Mouse (Mus musculus) liver, embryonic 13.5 days (tissue): Measurements from ENCODE around the gene Slc25a22. TPM values are rescaled to one million over a fixed set of nuclear protein-coding genes. Genes with fewer than 3 reads are reported as not detected.

Experiments used
- ATAC-seq: fragments of 200-750 bp; cut with Nextera tagmentation; 2 replicates; pipeline ENCODE4 v1.8.0; 2017; ENCODE audit warnings: low read depth, mild to moderate bottlenecking, moderate number of reproducible peaks, moderate library complexity
- DNase-seq: peaks from one replicate; pipeline ENCODE4 v3.0.0; 2022
- H3K27ac ChIP-seq: fragments of 300-500 bp; sonication (generic); 2 replicates; pipeline ENCODE4 v1.5.1; 2015; ENCODE audit warnings: moderate library complexity, mild to moderate bottlenecking, inconsistent platforms
- H3K27me3 ChIP-seq: fragments of 300-500 bp; sonication (generic); 2 replicates; pipeline ENCODE4 v1.6.1; 2015; ENCODE audit warnings: mild to moderate bottlenecking, inconsistent platforms
- H3K36me3 ChIP-seq: fragments of 300-500 bp; sonication (generic); 2 replicates; pipeline ENCODE4 v1.6.1; 2015; ENCODE audit warnings: mild to moderate bottlenecking, inconsistent platforms
- H3K4me1 ChIP-seq: fragments of 300-500 bp; sonication (generic); replicated peaks from 2 replicates; pipeline ENCODE4 v1.6.1; 2015; ENCODE audit warnings: inconsistent platforms
- H3K4me2 ChIP-seq: fragments of 300-500 bp; sonication (generic); 2 replicates; pipeline ENCODE4 v1.6.1; 2015; ENCODE audit warnings: inconsistent platforms, mild to moderate bottlenecking, moderate library complexity
- H3K4me3 ChIP-seq: fragments of 300-500 bp; sonication (generic); replicated peaks from 2 replicates; pipeline ENCODE4 v1.5.1; 2015; ENCODE audit warnings: mild to moderate bottlenecking, inconsistent platforms
- H3K9ac ChIP-seq: fragments of 300-500 bp; sonication (generic); 2 replicates; pipeline ENCODE4 v1.6.1; 2015; ENCODE audit warnings: mild to moderate bottlenecking, inconsistent platforms
- H3K9me3 ChIP-seq: fragments of 300-500 bp; sonication (generic); replicated peaks from 2 replicates; pipeline ENCODE4 v1.6.1; 2016; ENCODE audit warnings: inconsistent platforms
- WGBS: fragments of 180-500 bp; shearing (Covaris S2); methylation state at CpG from one replicate; pipeline ENCODE4 v1.1.7; 2015; ENCODE audit not compliant: insufficient replicate concordance; 5-methylcytosine and 5-hydroxymethylcytosine counted together
- polyA plus RNA-seq: library from polyadenylated mRNA; unstranded; fragments of >200 nt; fragmentation: Nextera tagmentation; extraction: Ambion mirVana; gene quantifications from 2 replicates; pipeline ENCODE4 v1.2.1, GENCODE M21; 2015

Slc25a22 gene
- polyA plus RNA-seq, 1 experiment from 2014 or later = 16.6 TPM

GRCm38 (mm10) chr7:141464603-141465201 is 27.0 kb upstream of the Slc25a22 start:
- H3K4me3 ChIP-seq = peak overlapping the region; percentile 14
- ATAC-seq = no peak
- peaks cover 72% of the 10 kb centered on the region for H3K27me3 ChIP-seq
- H3K36me3 ChIP-seq = peaks cover 6% of the 10 kb centered on the region
- DNase-seq = no peak
- H3K9ac ChIP-seq = peak overlapping the region; percentile 26; the same call in 1 of the 2 replicates
- no peaks in the 10 kb centered on the region for H3K9me3 ChIP-seq
- no peak overlapping the region for H3K27ac ChIP-seq
- 13% methylated on average over 38 of the region's 38 CpGs for WGBS
- peak overlapping the region; percentile 46 for H3K4me2 ChIP-seq
- H3K4me1 ChIP-seq = peaks cover 69% of the 10 kb centered on the region

DNA sequence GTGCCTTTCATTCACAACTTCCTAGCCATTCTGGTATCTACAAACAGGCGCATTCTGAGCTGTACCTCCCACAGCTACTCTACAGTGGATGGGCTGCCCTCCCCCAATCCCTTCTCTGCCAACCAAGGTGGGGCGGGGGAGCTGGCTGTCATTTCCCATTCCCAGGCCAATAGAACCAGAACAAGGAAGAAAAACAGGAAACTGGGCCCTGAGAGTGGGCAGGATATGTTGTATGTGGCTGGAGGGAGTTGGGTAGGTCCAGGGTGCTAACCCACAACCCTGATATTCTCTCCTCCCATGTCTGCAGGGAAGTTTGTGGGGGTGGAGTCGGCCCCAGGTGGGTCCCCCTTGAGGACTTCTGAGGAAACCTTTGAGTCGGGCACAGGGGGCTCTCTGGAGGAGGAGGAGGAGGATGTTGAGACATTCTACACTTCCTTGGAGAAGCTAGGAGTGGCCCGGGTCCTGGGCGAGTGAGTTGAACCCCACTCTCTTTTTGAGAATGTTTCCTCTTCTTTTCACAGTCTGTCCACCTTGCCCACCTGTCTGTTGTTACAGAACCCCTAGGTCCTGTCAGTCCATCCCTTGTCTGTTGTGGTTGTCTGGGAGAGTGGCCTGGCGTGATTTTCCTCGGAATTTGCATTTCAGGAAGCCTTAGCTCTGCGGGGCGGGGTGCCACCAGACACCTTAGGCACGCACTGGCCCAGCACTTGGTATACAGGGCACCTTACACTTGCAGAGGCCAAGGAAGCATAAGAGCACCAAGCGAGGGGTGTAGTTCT is 26.3 kb upstream of the Slc25a22 start:
- WGBS = 24% methylated on average over 12 of the region's 12 CpGs
- Histone ChIP-seq H3K27me3 (peaks cover 78% of the 10 kb centered on the region), H3K27ac (no peak overlapping the region), H3K4me2 (peak overlapping the region; percentile 46; the same call in 1 of the 2 replicates), H3K9ac (no peak overlapping the region), H3K4me1 (peaks cover 62% of the 10 kb centered on the region), H3K36me3 (no peaks in the 10 kb centered on the region), H3K4me3 (peak overlapping the region; percentile 14; the same call in 1 of the 2 replicates), H3K9me3 (no peaks in the 10 kb centered on the region)
- ATAC-seq (no peak), DNase-seq (no peak)

DNA sequence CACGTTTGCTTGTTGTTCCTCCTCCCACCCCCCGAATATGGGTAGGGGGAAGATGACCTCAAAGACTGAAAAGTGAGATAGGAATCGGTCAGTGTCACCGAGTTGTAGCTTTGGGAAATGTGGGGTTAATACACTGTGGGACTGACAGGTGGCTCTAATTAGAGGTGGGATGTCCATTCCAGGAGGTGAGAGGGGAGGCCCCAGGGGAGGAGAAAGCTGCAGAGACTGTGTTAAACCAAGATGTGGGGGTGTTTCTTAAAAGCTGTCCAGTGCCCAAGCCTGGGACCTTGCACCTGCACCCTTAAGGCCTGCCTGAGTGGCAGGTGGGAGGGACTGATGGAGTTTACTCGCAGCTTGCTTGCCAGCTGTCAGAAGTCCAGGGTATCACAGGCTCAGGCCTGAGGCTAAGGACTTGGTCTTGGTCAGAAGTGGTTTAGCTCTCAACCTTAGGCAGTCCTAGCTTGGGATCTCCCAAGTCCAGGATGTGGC is 24.7 kb upstream of the Slc25a22 start:
- ATAC-seq (no peak), DNase-seq (no peak)
- H3K36me3 ChIP-seq = no peaks in the 10 kb centered on the region
- peak overlapping the region; percentile 54 for H3K4me3 ChIP-seq
- H3K4me2 ChIP-seq = peak overlapping the region; percentile 71; the same call in 1 of the 2 replicates
- H3K9me3 ChIP-seq = no peaks in the 10 kb centered on the region
- WGBS = 17% methylated on average over 5 of the region's 5 CpGs
- H3K27me3 ChIP-seq = peaks cover 83% of the 10 kb centered on the region
- peaks cover 55% of the 10 kb centered on the region for H3K4me1 ChIP-seq
- H3K9ac ChIP-seq = peak overlapping the region; percentile 64
- H3K27ac ChIP-seq = no peak overlapping the region

DNA sequence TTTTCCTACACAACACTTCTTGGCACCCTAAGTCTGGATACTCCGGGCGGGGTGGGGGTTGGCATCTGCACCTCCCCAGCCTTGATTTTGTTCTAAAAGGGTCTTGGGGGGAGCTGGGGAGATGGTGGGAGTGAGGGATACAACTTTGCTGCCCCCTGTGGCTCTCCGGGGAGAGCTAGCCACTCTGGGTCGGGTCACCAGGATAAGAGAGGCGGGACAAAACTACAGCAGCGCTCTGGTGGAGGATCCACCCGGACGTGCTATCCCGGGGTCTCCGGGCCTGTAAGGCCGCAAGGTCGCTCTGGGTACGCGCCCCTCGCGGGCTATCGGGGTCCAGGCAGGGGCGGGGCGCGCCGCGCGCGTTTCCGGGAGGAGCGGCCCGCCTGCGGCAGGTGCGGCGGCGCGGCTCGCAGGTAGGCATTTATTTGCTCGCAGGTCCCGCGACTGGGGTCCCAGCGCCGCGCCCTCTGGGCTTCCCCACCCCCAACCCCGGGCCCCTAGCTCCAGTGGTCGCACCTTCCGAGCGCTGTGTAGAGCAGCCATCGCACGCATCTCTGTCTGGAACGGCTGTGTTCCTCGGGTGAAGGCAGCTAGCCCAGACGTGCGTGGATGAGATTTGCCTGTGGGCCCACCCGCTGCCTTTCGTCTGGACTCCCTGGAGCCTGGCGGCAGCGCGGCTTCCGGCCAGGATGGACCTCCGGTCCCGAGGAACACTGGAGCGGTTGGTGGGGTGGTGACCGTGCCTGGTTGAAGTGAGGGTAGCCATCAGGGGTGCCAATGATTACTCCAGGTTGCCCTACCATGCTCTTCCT is 24.0 kb upstream of the Slc25a22 start:
- 2% methylated on average over 59 of the region's 59 CpGs for WGBS
- Histone ChIP-seq H3K9me3 (no peaks in the 10 kb centered on the region), H3K4me1 (peaks cover 50% of the 10 kb centered on the region), H3K36me3 (no peaks in the 10 kb centered on the region), H3K9ac (peak overlapping the region; percentile 64), H3K27ac (no peak overlapping the region), H3K4me2 (peak overlapping the region; percentile 71), H3K4me3 (peak overlapping the region; percentile 54), H3K27me3 (peaks cover 82% of the 10 kb centered on the region)
- DNase-seq (no peak), ATAC-seq (no peak)

GRCm38 (mm10) chr7:141460391-141461113 is 22.9 kb upstream of the Slc25a22 start, which contains the start of gene Cracr2b:
Gene Cracr2b, plus strand, starts transcription at chr7:141461094.
- peak within 1 kb of the TSS; percentile 54 for H3K4me3 ChIP-seq
- ATAC-seq (no peak), DNase-seq (no peak)
- 55% methylated on average over 15 of the region's 15 CpGs for WGBS
- no peaks in the 10 kb centered on the region for H3K9me3 ChIP-seq
- H3K36me3 ChIP-seq = no peaks in the 10 kb centered on the region
- peak within 1 kb of the TSS; percentile 71 for H3K4me2 ChIP-seq
- peaks cover 70% of the 10 kb centered on the region for H3K27me3 ChIP-seq
- peak within 1 kb of the TSS; percentile 64 for H3K9ac ChIP-seq
- H3K27ac ChIP-seq = no peak within 1 kb of the TSS
- H3K4me1 ChIP-seq = peaks cover 52% of the 10 kb centered on the region

- 60% methylated on average over 5 of the region's 5 CpGs for WGBS
Measured at GRCm38 (mm10) chr7:141460001-141460390, 22.3 kb upstream of the Slc25a22 start.

DNA sequence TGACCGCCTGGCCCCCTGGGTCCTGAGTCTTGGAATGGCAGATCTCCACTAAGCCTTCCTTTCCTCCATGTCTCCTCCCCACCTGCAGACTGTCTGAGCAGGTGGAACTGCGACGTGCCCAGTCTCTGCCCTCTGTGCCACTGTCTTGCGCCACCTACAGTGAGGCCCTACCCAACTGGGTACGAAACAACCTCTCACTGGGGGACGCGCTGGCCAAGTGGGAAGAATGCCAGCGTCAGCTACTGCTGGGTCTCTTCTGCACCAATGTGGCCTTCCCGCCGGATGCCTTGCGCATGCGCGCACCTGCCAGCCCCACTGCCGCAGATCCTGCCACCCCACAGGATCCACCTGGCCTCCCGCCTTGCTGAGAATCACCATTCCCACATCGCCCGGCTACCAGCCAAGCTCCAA is 21.6 kb upstream of the Slc25a22 start:
- Histone ChIP-seq H3K9me3 (no peaks in the 10 kb centered on the region), H3K4me1 (peaks cover 45% of the 10 kb centered on the region), H3K4me2 (no peak overlapping the region), H3K27me3 (peaks cover 58% of the 10 kb centered on the region), H3K36me3 (no peaks in the 10 kb centered on the region), H3K4me3 (no peak overlapping the region), H3K9ac (no peak overlapping the region), H3K27ac (no peak overlapping the region)
- DNase-seq (no peak), ATAC-seq (no peak)
- WGBS = 86% methylated on average over 17 of the region's 17 CpGs

More at GRCm38 (mm10) chr7:141460001-141460390, 22.3 kb upstream of the Slc25a22 start:
- no peak overlapping the region for H3K4me3 ChIP-seq
- no peak overlapping the region for H3K9ac ChIP-seq
- no peaks in the 10 kb centered on the region for H3K36me3 ChIP-seq
- H3K27me3 ChIP-seq = peaks cover 65% of the 10 kb centered on the region
- H3K4me2 ChIP-seq = no peak overlapping the region
- ATAC-seq (no peak), DNase-seq (no peak)
- no peaks in the 10 kb centered on the region for H3K9me3 ChIP-seq
- peaks cover 47% of the 10 kb centered on the region for H3K4me1 ChIP-seq
- H3K27ac ChIP-seq = no peak overlapping the region

DNA sequence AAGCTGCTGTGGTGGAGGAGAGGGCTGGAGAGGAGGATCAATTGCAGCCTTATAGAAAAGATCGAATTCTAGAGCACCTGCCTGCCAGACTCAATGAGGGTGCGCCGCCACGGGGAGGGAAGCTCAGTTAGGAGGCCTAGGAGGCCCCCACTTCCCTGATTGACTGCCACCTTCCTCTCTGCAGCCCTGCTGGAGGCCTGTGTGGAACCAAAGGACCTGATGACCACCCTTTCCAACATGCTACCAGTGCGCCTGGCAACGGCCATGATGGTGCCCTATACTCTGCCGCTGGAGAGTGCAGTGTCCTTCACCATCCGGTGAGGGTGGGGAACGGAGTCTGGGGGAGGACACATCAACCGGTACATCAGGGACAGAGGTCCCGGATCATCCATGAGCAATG is 21.0 kb upstream of the Slc25a22 start:
- no peaks in the 10 kb centered on the region for H3K9me3 ChIP-seq
- DNase-seq = no peak
- 85% methylated on average over 11 of the region's 11 CpGs for WGBS
- peaks cover 47% of the 10 kb centered on the region for H3K4me1 ChIP-seq
- H3K36me3 ChIP-seq = no peaks in the 10 kb centered on the region
- no peak overlapping the region for H3K4me2 ChIP-seq
- no peak overlapping the region for H3K4me3 ChIP-seq
- H3K9ac ChIP-seq = no peak overlapping the region
- H3K27ac ChIP-seq = no peak overlapping the region
- ATAC-seq = no peak
- H3K27me3 ChIP-seq = peaks cover 51% of the 10 kb centered on the region

GRCm38 (mm10) chr7:141457986-141458660 is 20.4 kb upstream of the Slc25a22 start:
- Histone ChIP-seq H3K27ac (no peak overlapping the region), H3K9me3 (no peaks in the 10 kb centered on the region), H3K9ac (no peak overlapping the region), H3K4me1 (peaks cover 47% of the 10 kb centered on the region), H3K4me2 (no peak overlapping the region), H3K36me3 (no peaks in the 10 kb centered on the region), H3K4me3 (no peak overlapping the region), H3K27me3 (peaks cover 46% of the 10 kb centered on the region)
- ATAC-seq (no peak), DNase-seq (no peak)
- 70% methylated on average over 15 of the region's 15 CpGs for WGBS

DNA sequence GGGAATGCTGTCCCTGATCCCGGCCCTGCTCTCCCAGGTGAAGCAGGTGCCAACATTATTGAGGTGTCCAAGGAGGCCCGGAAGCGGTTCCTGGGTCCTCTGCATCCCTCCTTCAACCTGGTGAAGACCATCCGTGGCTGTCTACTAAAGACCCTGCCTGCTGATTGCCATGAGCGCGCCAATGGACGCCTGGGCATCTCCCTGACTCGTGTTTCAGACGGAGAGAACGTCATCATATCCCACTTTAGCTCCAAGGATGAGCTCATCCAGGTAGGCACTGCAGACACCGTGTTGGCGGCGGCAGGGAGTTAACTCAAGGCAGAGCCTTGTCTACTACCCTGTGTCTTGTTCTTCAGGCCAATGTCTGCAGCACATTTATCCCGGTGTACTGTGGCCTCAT is 19.5 kb upstream of the Slc25a22 start:
- Histone ChIP-seq H3K9ac (no peak overlapping the region), H3K36me3 (peaks cover 1% of the 10 kb centered on the region), H3K4me1 (peaks cover 47% of the 10 kb centered on the region), H3K9me3 (no peaks in the 10 kb centered on the region), H3K4me3 (no peak overlapping the region), H3K27ac (no peak overlapping the region), H3K4me2 (no peak overlapping the region), H3K27me3 (peaks cover 37% of the 10 kb centered on the region)
- DNase-seq = no peak
- 85% methylated on average over 14 of the region's 14 CpGs for WGBS
- ATAC-seq = no peak
